Mouse (Mus musculus) kidney, postnatal 25 days (tissue): ENCODE measurements around the gene Stra8.

Experiments
- DNase-seq, 2 experiments: peaks; one replicate each; pipeline ENCODE4 v3.0.0; 2021; ENCODE audit warnings: mixed read lengths in 2 of 2

The Stra8 gene

GRCm38 (mm10) chr6:34903851-34904250 lies 16.1 kb upstream of the Stra8 start:
- DNase-seq: no peak

- DNase-seq: no peak
Observed at GRCm38 (mm10) chr6:34904361-34904760, 15.6 kb upstream of the Stra8 start.

GRCm38 (mm10) chr6:34906125-34906524 lies 13.8 kb upstream of the Stra8 start:
- no peak for DNase-seq

- peak; percentile 74 to 90 for DNase-seq
Observed at GRCm38 (mm10) chr6:34906661-34907060, 13.3 kb upstream of the Stra8 start.

- DNase-seq: peak; percentile 38 to 75
Observed at GRCm38 (mm10) chr6:34907121-34907614, 12.8 kb upstream of the Stra8 start.

- DNase-seq: peak; percentile 39 to 61
Observed at GRCm38 (mm10) chr6:34907696-34908260, 12.2 kb upstream of the Stra8 start.

GRCm38 (mm10) chr6:34909631-34910345 lies 10.2 kb upstream of the Stra8 start:
- no peak for DNase-seq

- DNase-seq: peak; percentile 95 to 98
Observed at GRCm38 (mm10) chr6:34910371-34911219, 9.4 kb upstream of the Stra8 start, which contains the start of gene Wdr91. Gene Wdr91, minus strand, starts transcription at chr6:34910876.

- DNase-seq: no peak
Observed at GRCm38 (mm10) chr6:34913341-34914040, 6.5 kb upstream of the Stra8 start.

GRCm38 (mm10) chr6:34914462-34914861 lies 5.5 kb upstream of the Stra8 start:
- DNase-seq: no peak

GRCm38 (mm10) chr6:34919146-34919545 lies 817 bp upstream of the Stra8 start:
- DNase-seq: no peak

- DNase-seq: no peak
Observed at GRCm38 (mm10) chr6:34920631-34921030, 668 bp downstream of the Stra8 start.

- DNase-seq: peak; percentile 73 to 78
Observed at GRCm38 (mm10) chr6:34921941-34922340, 2.0 kb downstream of the Stra8 start.

GRCm38 (mm10) chr6:34927156-34927555 lies 7.2 kb downstream of the Stra8 start:
- peak; percentile 74 to 83 for DNase-seq

- DNase-seq: no peak
Observed at GRCm38 (mm10) chr6:34927594-34927993, 7.6 kb downstream of the Stra8 start.

- DNase-seq: no peak
Observed at GRCm38 (mm10) chr6:34932633-34933032, 12.7 kb downstream of the Stra8 start.

GRCm38 (mm10) chr6:34936743-34937142 lies 16.8 kb downstream of the Stra8 start:
- no peak for DNase-seq

- DNase-seq: no peak
Observed at GRCm38 (mm10) chr6:34938280-34938928, 18.4 kb downstream of the Stra8 start.

GRCm38 (mm10) chr6:34938929-34939325 lies 19.0 kb downstream of the Stra8 start:
- no peak for DNase-seq

- no peak for DNase-seq
Observed at GRCm38 (mm10) chr6:34939451-34939850, 19.5 kb downstream of the Stra8 start.

- no peak for DNase-seq
Observed at GRCm38 (mm10) chr6:34941496-34941895, 21.5 kb downstream of the Stra8 start.

GRCm38 (mm10) chr6:34942446-34942845 lies 22.5 kb downstream of the Stra8 start:
- DNase-seq: no peak
